Comparison of ENCODE assay signal across 25 mouse cellular contexts in the genomic region with DNA sequence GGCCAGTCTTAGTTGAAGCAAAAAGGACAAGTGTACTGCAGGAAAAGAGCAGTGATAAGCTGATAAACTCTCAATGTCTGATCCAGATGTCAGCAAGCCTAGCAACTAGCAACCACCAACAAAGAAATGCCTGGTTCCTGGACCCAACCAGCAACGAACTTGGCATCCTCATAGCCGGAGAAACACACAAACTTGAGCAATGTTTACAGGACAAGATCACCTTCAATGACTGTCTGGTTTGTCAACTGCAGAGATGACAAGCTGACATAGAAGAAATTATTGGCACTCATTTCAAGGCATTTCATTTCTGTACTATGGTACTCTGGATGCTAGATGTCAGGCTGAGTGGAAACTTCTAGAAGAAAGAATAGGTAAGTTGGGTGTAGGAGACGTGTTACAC. TPM values are rescaled to one million over a fixed set of nuclear protein-coding genes. Genes with fewer than 3 reads are reported as not detected.
A peak's percentile ranks its signal among the peaks of the same experiment; 100 is the strongest.
DNase-seq lines count a peak whose midpoint lies in the region; ATAC-seq and TF ChIP-seq lines count a peak whose summit lies in the region.
"Had no signal": no experiment of that assay in that cellular context is flagged by ENCODE, and none has a peak within 500 bp of the region (broad histone marks: within the 10 kb centered on the region; RNA-seq: fewer than 3 reads in every experiment).

No protein-coding gene starts in this region.

- H3K9ac ChIP-seq in liver, adult 2 months (ENCODE audit: low read depth, low read length), result no peak overlapping the region; the same call in 1 of the 2 replicates
- H3K9ac ChIP-seq in liver, postnatal 0 days (replicated peaks), result no peak overlapping the region
- H3K9ac ChIP-seq: embryonic facial prominence, embryonic 12.5 days; forebrain, embryonic 13.5 days; forebrain, embryonic 15.5 days; forebrain, postnatal 0 days had no signal

- no peaks in the 10 kb centered on the region for H3K9me3 ChIP-seq in liver, postnatal 0 days (ENCODE audit: low read length)
- H3K9me3 ChIP-seq: forebrain, embryonic 15.5 days had no signal

- ATAC-seq in liver, postnatal 0 days, result no peak
- ATAC-seq: activated CD4-positive, CD25-positive, alpha-beta regulatory T cell, adult 4 months; forebrain, embryonic 13.5 days; forebrain, embryonic 15.5 days; forebrain, postnatal 0 days had no signal

- no peaks in the 10 kb centered on the region for H3K36me3 ChIP-seq in liver, adult 2 months (ENCODE audit: control insufficient read depth, insufficient read depth, low read length)
- no peaks in the 10 kb centered on the region for H3K36me3 ChIP-seq in liver, postnatal 0 days (replicated peaks; ENCODE audit: insufficient read depth, low read length)
- H3K36me3 ChIP-seq: embryonic facial prominence, embryonic 10.5 days; embryonic facial prominence, embryonic 12.5 days; forebrain, embryonic 15.5 days; G1E had no signal

- DNase-seq in liver, adult 2 months (ENCODE audit: extremely low read depth, low read depth, low spot score), result peak; percentile 97
- no peak for DNase-seq in liver, postnatal 0 days
- DNase-seq in NIH3T3 (ENCODE audit: low read depth) (peak; percentile 1), adipocyte (ENCODE audit: low spot score) (peak; percentile 1)
- no peak for DNase-seq in right cerebral cortex, postnatal 4 days
- DNase-seq in adrenal gland, postnatal 10 days, result no peak
- DNase-seq: adrenal gland, adult 2 months; adrenal gland, postnatal 14 days; adrenal gland, postnatal 36 days; cerebellum, adult 11-12 months; cerebellum, adult 2 months; cerebellum, adult 9-10 months; cerebellum, postnatal 10 days; cerebellum, postnatal 25 days; forebrain, postnatal 0 days had no signal

- H3K27ac ChIP-seq in liver, adult 2 months (replicated peaks; ENCODE audit: insufficient read depth, low read depth, low read length), result peak overlapping the region; percentile 97
- H3K27ac ChIP-seq in liver, postnatal 0 days (ENCODE audit: low read depth), result no peak overlapping the region
- H3K27ac ChIP-seq: embryonic facial prominence, embryonic 10.5 days; embryonic facial prominence, embryonic 12.5 days; forebrain, embryonic 13.5 days; forebrain, embryonic 15.5 days had no signal

- TF ChIP-seq CTCF in liver, adult 2 months (IDR thresholded peaks at IDR 0.05; ENCODE audit: low read depth, low read length), result no peak
- no peak for TF ChIP-seq CTCF in liver, postnatal 0 days (IDR thresholded peaks at IDR 0.05; ENCODE audit: low read depth)

- H3K79me2 ChIP-seq in liver, adult 2 months (ENCODE audit: control insufficient read depth, insufficient read depth, low read length), result peaks cover 5% of the 10 kb centered on the region; the same call in 1 of the 2 replicates

- H3K4me1 ChIP-seq in liver, adult 2 months (ENCODE audit: control insufficient read depth, insufficient read depth, low read length), result peaks cover 36% of the 10 kb centered on the region
- H3K4me1 ChIP-seq in liver, postnatal 0 days (ENCODE audit: insufficient read depth), result peaks cover 6% of the 10 kb centered on the region; the same call in 1 of the 2 replicates
- H3K4me1 ChIP-seq: embryonic facial prominence, embryonic 10.5 days; embryonic facial prominence, embryonic 12.5 days; forebrain, embryonic 13.5 days; forebrain, embryonic 15.5 days had no signal

- TF ChIP-seq EP300 in liver, postnatal 0 days (IDR thresholded peaks at IDR 0.05; ENCODE audit: low read depth), result no peak

- no peak for TF ChIP-seq POLR2A in liver, adult 2 months (IDR thresholded peaks at IDR 0.05; ENCODE audit: extremely low read depth, insufficient read depth, low read length)

- WGBS in liver, adult 2 months, result 15% methylated on average over 3 of the region's 3 CpGs
- WGBS in liver, postnatal 0 days (ENCODE audit: insufficient replicate concordance), result 49% methylated on average over 3 of the region's 3 CpGs

- no peaks in the 10 kb centered on the region for H3K27me3 ChIP-seq in liver, adult 2 months (ENCODE audit: control insufficient read depth, insufficient read depth, low read length)
- no peaks in the 10 kb centered on the region for H3K27me3 ChIP-seq in liver, postnatal 0 days (ENCODE audit: insufficient read depth, low read length)
- H3K27me3 ChIP-seq: embryonic facial prominence, embryonic 12.5 days; forebrain, embryonic 13.5 days; forebrain, embryonic 15.5 days had no signal

- no peak overlapping the region for H3K4me3 ChIP-seq in liver, adult 2 months (ENCODE audit: insufficient read depth, low read depth, low read length)
- H3K4me3 ChIP-seq in liver, postnatal 0 days (ENCODE audit: low read depth, low read length), result no peak overlapping the region
- H3K4me3 ChIP-seq: embryonic facial prominence, embryonic 10.5 days; embryonic facial prominence, embryonic 12.5 days; forebrain, embryonic 13.5 days; forebrain, embryonic 15.5 days had no signal

- no peak overlapping the region for H3K4me2 ChIP-seq in liver, postnatal 0 days (ENCODE audit: low read depth, low read length)
- H3K4me2 ChIP-seq: embryonic facial prominence, embryonic 12.5 days; forebrain, embryonic 13.5 days; forebrain, embryonic 15.5 days had no signal

RNA-seq across cellular contexts. Expression of gene Serpina1e, which starts 8.0 kb away (rescaled TPM):
- total RNA-seq in liver, adult 2 months (2014; rRNA removed), result 1,162 and 7,105 TPM in 2 replicates
- 268 and 557 TPM in 2 replicates for polyA plus RNA-seq in liver, adult 2 months (2012; rRNA removed)
- 4,259 and 4,481 TPM in 2 replicates for polyA plus RNA-seq in liver, postnatal 0 days (2015; fragmentation: Nextera tagmentation; extraction: Ambion mirVana)
- total RNA-seq in adrenal gland, postnatal 10 days (2021), result 100 to 1,000 TPM; 155 to 364 TPM
- total RNA-seq: forebrain, postnatal 0 days; G1E had no signal
- polyA plus RNA-seq: activated CD4-positive, CD25-positive, alpha-beta regulatory T cell, adult 4 months; C2C12; cerebellum, adult 2 months; cortical plate, adult 2 months; embryonic facial prominence, embryonic 10.5 days; embryonic facial prominence, embryonic 12.5 days; embryonic facial prominence, embryonic 14.5 days; forebrain, embryonic 11.5 days; forebrain, embryonic 13.5 days; forebrain, embryonic 15.5 days; forebrain, postnatal 0 days; G1E had no signal

RNA-seq across cellular contexts. Expression of gene Serpina11, which starts 23.0 kb away (rescaled TPM):
- 47.7 and 49.9 TPM in 2 replicates for total RNA-seq in liver, adult 2 months (2014; rRNA removed)
- polyA plus RNA-seq in liver, adult 2 months (2012; rRNA removed), result 107 and 114 TPM in 2 replicates
- polyA plus RNA-seq in liver, postnatal 0 days (2015; fragmentation: Nextera tagmentation; extraction: Ambion mirVana), result 224 and 244 TPM in 2 replicates
- total RNA-seq in adrenal gland, postnatal 10 days (2021), result 10 to 100 TPM; 15.8 to 45.3 TPM
- total RNA-seq: adrenal gland, postnatal 36 days; forebrain, postnatal 0 days; G1E had no signal
- polyA plus RNA-seq: activated CD4-positive, CD25-positive, alpha-beta regulatory T cell, adult 4 months; C2C12; cortical plate, adult 2 months; embryonic facial prominence, embryonic 10.5 days; embryonic facial prominence, embryonic 12.5 days; embryonic facial prominence, embryonic 14.5 days; forebrain, embryonic 11.5 days; forebrain, embryonic 13.5 days; forebrain, embryonic 15.5 days; forebrain, postnatal 0 days; G1E had no signal

RNA-seq across cellular contexts. Expression of gene Serpina9, which starts 46.8 kb away (rescaled TPM):
- total RNA-seq in liver, adult 2 months (2014; rRNA removed), result 0.18 and 0.34 TPM in 2 replicates
- 0.11 and 1.3 TPM in 2 replicates for polyA plus RNA-seq in liver, adult 2 months (2012; rRNA removed)
- polyA plus RNA-seq in liver, postnatal 0 days (2015; fragmentation: Nextera tagmentation; extraction: Ambion mirVana), result 0.05 and 0.06 TPM in 2 replicates
- under 1 TPM in 1 of 2 experiments, not detected in 1; 0.12 TPM for total RNA-seq in adrenal gland, postnatal 10 days (2021)
- total RNA-seq: adrenal gland, adult 2 months; adrenal gland, postnatal 36 days had no signal
- polyA plus RNA-seq: adrenal gland, adult 2 months; embryonic facial prominence, embryonic 10.5 days; forebrain, embryonic 11.5 days; forebrain, embryonic 13.5 days; forebrain, embryonic 15.5 days; G1E had no signal

Comparison
In these comparisons a context has a peak if more than half of its experiments do, and no peak if none do; other contexts are left out.
1. DNase-seq: peak in liver, adult 2 months (single experiment), NIH3T3 (single experiment) and adipocyte (single experiment); none in liver, postnatal 0 days (single experiment), right cerebral cortex, postnatal 4 days (single experiment) and adrenal gland, postnatal 10 days (single experiment).